Mouse (Mus musculus): ENCODE measurements around the gene Prr36. TPM values are rescaled to one million over a fixed set of nuclear protein-coding genes. Genes with fewer than 3 reads are reported as not detected.

Gene Prr36
- polyA plus RNA-seq, 1 experiment, result 0.83 TPM

GRCm38 (mm10) chr8:4238434-4239192 is 21.4 kb upstream of the Prr36 start, which contains the start of the genes Map2k7 and Gm49320:
TSS of gene Map2k7 (plus strand) at chr8:4238740.
TSS of gene Gm49320 (plus strand) at chr8:4238865.
- Histone ChIP-seq H3K27ac (ENCODE audit: control insufficient read depth, insufficient read depth, low read depth, low read length) (peak within 1 kb of the TSS; percentile 95), H3K4me3 (ENCODE audit: control insufficient read depth, low read depth, low read length) (peak within 1 kb of the TSS; percentile 96), H3K36me3 (ENCODE audit: control insufficient read depth, insufficient read depth, low read length) (no peaks in the 10 kb centered on the region), H3K27me3 (ENCODE audit: control insufficient read depth, insufficient read depth, low read length) (no peaks in the 10 kb centered on the region), H3K4me1 (ENCODE audit: control insufficient read depth, insufficient read depth, low read length) (peaks cover 3% of the 10 kb centered on the region; the same call in 1 of the 2 replicates)
- TF ChIP-seq CTCF (IDR thresholded peaks at IDR 0.05; ENCODE audit: control insufficient read depth, insufficient read depth, insufficient replicate concordance, low read depth, low read length) (no peak; the same call in 1 of the 2 replicates), POLR2A (IDR thresholded peaks at IDR 0.05; ENCODE audit: control insufficient read depth, low read depth, low read length) (peak; percentile 45; the same call in 1 of the 2 replicates)

DNA sequence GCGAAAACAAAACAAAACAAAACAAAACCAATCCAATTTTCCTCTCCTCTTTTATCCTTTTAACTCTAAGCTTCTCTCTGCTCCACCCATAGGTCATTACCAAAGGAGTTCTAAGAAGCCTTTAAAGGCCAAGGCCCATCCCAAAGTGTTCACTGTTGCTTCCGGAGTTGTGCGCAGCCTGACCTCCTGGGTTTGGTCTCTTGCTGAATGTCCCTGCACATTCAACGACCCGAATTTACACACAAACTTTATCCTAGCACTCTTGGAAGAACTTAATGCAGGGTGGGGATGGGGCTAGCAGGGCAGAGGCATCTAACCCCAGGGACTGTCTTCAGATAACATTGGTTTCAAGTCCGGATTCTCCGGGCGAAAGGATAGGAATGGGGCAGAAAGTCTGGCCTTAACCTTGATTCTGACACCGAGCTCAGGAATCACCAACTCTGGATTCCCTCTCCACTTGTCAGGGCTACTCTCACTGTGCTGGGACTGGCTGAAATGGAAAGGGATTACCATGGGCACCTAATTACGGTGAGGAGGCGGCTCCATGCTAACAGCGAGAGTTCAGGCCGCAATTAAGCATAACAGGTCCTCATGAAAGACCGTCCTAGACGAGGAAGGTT is 20.7 kb upstream of the Prr36 start:
- H3K27ac ChIP-seq (ENCODE audit: control insufficient read depth, insufficient read depth, low read depth, low read length), result peak overlapping the region; percentile 95
- H3K36me3 ChIP-seq (ENCODE audit: control insufficient read depth, insufficient read depth, low read length), result no peaks in the 10 kb centered on the region
- H3K27me3 ChIP-seq (ENCODE audit: control insufficient read depth, insufficient read depth, low read length), result no peaks in the 10 kb centered on the region
- H3K4me3 ChIP-seq (ENCODE audit: control insufficient read depth, low read depth, low read length), result peak overlapping the region; percentile 96
- peaks cover 3% of the 10 kb centered on the region; the same call in 1 of the 2 replicates for H3K4me1 ChIP-seq (ENCODE audit: control insufficient read depth, insufficient read depth, low read length)
- no peak for TF ChIP-seq POLR2A (IDR thresholded peaks at IDR 0.05; ENCODE audit: control insufficient read depth, low read depth, low read length)
- TF ChIP-seq CTCF (IDR thresholded peaks at IDR 0.05; ENCODE audit: control insufficient read depth, insufficient read depth, insufficient replicate concordance, low read depth, low read length), result no peak

DNA sequence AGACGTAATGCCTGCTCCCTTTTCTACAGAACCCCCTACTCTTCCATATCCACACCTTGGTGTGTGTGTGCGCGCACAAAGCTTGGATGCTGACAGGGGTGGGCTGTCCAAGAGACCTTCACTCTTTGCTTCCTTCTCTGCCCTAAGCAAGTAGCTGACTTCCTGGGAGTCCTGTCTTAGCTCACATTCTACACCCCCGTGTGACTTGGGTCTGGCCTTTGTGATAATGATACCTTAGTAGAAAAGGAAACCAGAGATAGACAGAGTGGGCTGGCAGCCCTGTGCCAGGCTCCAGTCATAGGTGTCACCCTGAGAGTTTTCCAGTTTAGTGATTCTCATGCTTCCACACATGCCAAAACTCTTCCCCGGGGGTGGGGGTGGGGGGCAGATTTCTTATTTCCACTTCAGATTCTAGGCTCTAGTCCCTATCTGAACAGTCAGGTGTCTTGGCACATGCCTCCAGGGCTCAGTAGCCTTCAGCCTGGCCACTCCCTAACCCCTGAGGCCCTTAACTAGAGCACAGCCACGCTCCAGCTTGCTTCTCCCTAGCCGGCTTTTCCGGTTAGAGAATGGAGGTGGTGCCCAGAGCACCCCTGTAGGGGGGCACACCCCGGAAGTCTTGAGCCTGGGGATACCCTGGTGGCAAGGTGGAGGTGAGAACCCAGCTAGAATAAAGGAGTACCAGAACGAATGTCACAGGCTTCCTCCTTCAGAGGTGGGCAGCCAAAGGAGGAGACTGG is 13.5 kb upstream of the Prr36 start:
- Histone ChIP-seq H3K4me1 (ENCODE audit: control insufficient read depth, insufficient read depth, low read length) (peaks cover 11% of the 10 kb centered on the region), H3K4me3 (ENCODE audit: control insufficient read depth, low read depth, low read length) (no peak overlapping the region), H3K27ac (ENCODE audit: control insufficient read depth, insufficient read depth, low read depth, low read length) (no peak overlapping the region), H3K27me3 (ENCODE audit: control insufficient read depth, insufficient read depth, low read length) (no peaks in the 10 kb centered on the region), H3K36me3 (ENCODE audit: control insufficient read depth, insufficient read depth, low read length) (no peaks in the 10 kb centered on the region)
- TF ChIP-seq CTCF (IDR thresholded peaks at IDR 0.05; ENCODE audit: control insufficient read depth, insufficient read depth, insufficient replicate concordance, low read depth, low read length) (no peak), POLR2A (IDR thresholded peaks at IDR 0.05; ENCODE audit: control insufficient read depth, low read depth, low read length) (no peak)

DNA sequence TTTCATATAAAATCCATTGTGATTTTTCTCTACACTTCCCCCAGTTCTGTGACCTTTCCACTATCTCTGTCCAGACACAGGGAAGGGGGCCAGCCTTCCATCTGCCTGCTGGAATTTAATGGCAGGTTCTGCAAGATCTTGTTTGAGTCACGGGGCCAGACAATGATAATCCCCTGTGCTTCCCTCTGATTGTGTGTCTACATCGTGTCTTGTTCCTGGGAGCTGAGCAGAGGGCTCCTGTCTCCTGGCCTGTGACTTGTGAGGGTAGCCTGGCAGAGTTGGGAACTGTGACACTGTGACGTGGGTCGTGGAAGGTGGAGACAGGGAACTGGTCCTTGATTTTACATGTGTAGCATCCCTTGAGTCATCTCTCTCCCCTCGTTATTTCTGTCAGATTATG is 12.5 kb upstream of the Prr36 start:
- TF ChIP-seq CTCF (IDR thresholded peaks at IDR 0.05; ENCODE audit: control insufficient read depth, insufficient read depth, insufficient replicate concordance, low read depth, low read length) (no peak), POLR2A (IDR thresholded peaks at IDR 0.05; ENCODE audit: control insufficient read depth, low read depth, low read length) (no peak)
- no peaks in the 10 kb centered on the region for H3K27me3 ChIP-seq (ENCODE audit: control insufficient read depth, insufficient read depth, low read length)
- H3K4me3 ChIP-seq (ENCODE audit: control insufficient read depth, low read depth, low read length), result no peak overlapping the region

DNA sequence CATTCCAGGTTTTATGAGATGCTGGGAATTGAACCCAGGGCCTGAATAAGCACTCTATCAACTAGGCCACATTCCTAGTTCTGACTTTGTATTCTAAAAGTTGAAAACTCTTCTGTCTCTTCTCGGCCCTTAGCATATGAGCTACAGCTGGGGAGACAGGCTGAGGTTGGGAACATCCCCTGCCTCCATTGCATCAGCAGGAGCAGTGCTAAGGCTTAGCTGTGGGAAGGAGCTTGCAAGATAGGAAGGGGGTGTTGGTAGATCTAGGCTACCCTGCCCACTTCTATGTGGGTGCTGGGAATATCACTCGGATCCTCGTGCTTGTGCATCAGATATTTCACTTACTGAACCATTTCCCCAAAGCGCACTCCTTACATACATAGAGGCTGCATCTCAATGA is 10.7 kb upstream of the Prr36 start:
- Histone ChIP-seq H3K4me1 (ENCODE audit: control insufficient read depth, insufficient read depth, low read length) (peaks cover 11% of the 10 kb centered on the region), H3K27me3 (ENCODE audit: control insufficient read depth, insufficient read depth, low read length) (no peaks in the 10 kb centered on the region), H3K36me3 (ENCODE audit: control insufficient read depth, insufficient read depth, low read length) (no peaks in the 10 kb centered on the region), H3K4me3 (ENCODE audit: control insufficient read depth, low read depth, low read length) (no peak overlapping the region), H3K27ac (ENCODE audit: control insufficient read depth, insufficient read depth, low read depth, low read length) (no peak overlapping the region)
- TF ChIP-seq POLR2A (IDR thresholded peaks at IDR 0.05; ENCODE audit: control insufficient read depth, low read depth, low read length) (no peak), CTCF (IDR thresholded peaks at IDR 0.05; ENCODE audit: control insufficient read depth, insufficient read depth, insufficient replicate concordance, low read depth, low read length) (no peak)

More for the DNA sequence above, 12.5 kb upstream of the Prr36 start:
- no peak overlapping the region for H3K27ac ChIP-seq (ENCODE audit: control insufficient read depth, insufficient read depth, low read depth, low read length)
- no peaks in the 10 kb centered on the region for H3K36me3 ChIP-seq (ENCODE audit: control insufficient read depth, insufficient read depth, low read length)
- H3K4me1 ChIP-seq (ENCODE audit: control insufficient read depth, insufficient read depth, low read length), result peaks cover 11% of the 10 kb centered on the region

GRCm38 (mm10) chr8:4226739-4227347 is 9.6 kb upstream of the Prr36 start, which contains the start of gene Lrrc8e:
TSS of gene Lrrc8e (plus strand) at chr8:4226827.
- Histone ChIP-seq H3K4me1 (ENCODE audit: control insufficient read depth, insufficient read depth, low read length) (peaks cover 11% of the 10 kb centered on the region), H3K36me3 (ENCODE audit: control insufficient read depth, insufficient read depth, low read length) (no peaks in the 10 kb centered on the region), H3K4me3 (ENCODE audit: control insufficient read depth, low read depth, low read length) (peak within 1 kb of the TSS; percentile 5; the same call in 1 of the 2 replicates), H3K27me3 (ENCODE audit: control insufficient read depth, insufficient read depth, low read length) (no peaks in the 10 kb centered on the region), H3K27ac (ENCODE audit: control insufficient read depth, insufficient read depth, low read depth, low read length) (no peak within 1 kb of the TSS)
- no peak for TF ChIP-seq CTCF (IDR thresholded peaks at IDR 0.05; ENCODE audit: control insufficient read depth, insufficient read depth, insufficient replicate concordance, low read depth, low read length)
- no peak for TF ChIP-seq POLR2A (IDR thresholded peaks at IDR 0.05; ENCODE audit: control insufficient read depth, low read depth, low read length)

Data from testis, adult 2 months (tissue).